Mouse (Mus musculus): ENCODE results near the gene Tnfsf13. TPM values are rescaled to one million over a fixed set of nuclear protein-coding genes. Genes with fewer than 3 reads are reported as not detected.

The Tnfsf13 gene
- total and polyA plus RNA-seq, 2 experiments from 2014 or later, result 0.57 TPM; not detected in 1

DNA sequence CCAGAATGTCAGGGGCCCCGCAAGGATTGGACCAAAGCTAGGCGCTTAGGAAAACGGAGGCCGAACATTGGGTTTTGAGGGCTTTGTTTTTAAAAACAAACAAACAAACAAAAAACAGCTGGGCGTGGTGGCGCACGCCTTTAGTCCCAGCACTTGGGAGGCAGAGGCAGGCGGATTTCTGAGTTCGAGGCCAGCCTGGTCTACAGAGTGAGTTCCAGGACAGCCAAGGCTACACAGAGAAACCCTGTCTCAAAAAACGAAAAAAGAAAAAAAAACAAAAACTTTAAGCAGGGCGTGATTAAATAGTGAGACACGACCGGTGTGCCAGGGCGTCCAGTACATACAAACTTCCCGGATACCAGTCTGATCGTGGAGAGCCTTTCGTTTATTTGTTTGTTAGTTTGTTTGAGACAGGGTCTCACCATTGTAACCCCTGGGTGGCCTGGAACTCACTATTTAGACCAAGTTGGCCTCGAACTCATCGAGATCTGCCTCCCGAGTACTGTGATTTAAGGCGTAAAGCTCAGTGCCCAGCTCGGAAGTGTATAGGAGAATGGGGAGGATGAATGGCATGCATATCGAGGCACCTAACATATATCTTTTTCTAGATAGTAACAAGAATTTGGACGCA is 3.3 kb downstream of the Tnfsf13 start:
- Histone ChIP-seq H3K4me1 (ENCODE audit: control insufficient read depth, insufficient read depth) (peaks cover 28% of the 10 kb centered on the region), H3K9me3 (replicated peaks; ENCODE audit: control insufficient read depth, low read length) (no peaks in the 10 kb centered on the region), H3K4me3 (ENCODE audit: low read depth, low read length) (peak overlapping the region; percentile 97), H3K4me2 (ENCODE audit: low read depth, low read length) (peak overlapping the region; percentile 93), H3K27me3 (ENCODE audit: control insufficient read depth, insufficient read depth, low read length) (no peaks in the 10 kb centered on the region), H3K27ac (ENCODE audit: low read depth) (peak overlapping the region; percentile 95), H3K9ac (replicated peaks; ENCODE audit: low read depth, low read length) (peak overlapping the region; percentile 85), H3K36me3 (replicated peaks; ENCODE audit: control insufficient read depth, insufficient read depth, low read length) (peaks cover 15% of the 10 kb centered on the region)
- TF ChIP-seq CTCF (IDR thresholded peaks at IDR 0.05; ENCODE audit: low read depth), result no peak
- TF ChIP-seq EP300 (IDR thresholded peaks at IDR 0.05; ENCODE audit: low read depth), result no peak
- WGBS, result 24% methylated on average over 24 of the region's 24 CpGs
- ATAC-seq (ENCODE audit: insufficient read depth, low read depth), result no peak
- no peak for DNase-seq (ENCODE audit: low spot score)

DNA sequence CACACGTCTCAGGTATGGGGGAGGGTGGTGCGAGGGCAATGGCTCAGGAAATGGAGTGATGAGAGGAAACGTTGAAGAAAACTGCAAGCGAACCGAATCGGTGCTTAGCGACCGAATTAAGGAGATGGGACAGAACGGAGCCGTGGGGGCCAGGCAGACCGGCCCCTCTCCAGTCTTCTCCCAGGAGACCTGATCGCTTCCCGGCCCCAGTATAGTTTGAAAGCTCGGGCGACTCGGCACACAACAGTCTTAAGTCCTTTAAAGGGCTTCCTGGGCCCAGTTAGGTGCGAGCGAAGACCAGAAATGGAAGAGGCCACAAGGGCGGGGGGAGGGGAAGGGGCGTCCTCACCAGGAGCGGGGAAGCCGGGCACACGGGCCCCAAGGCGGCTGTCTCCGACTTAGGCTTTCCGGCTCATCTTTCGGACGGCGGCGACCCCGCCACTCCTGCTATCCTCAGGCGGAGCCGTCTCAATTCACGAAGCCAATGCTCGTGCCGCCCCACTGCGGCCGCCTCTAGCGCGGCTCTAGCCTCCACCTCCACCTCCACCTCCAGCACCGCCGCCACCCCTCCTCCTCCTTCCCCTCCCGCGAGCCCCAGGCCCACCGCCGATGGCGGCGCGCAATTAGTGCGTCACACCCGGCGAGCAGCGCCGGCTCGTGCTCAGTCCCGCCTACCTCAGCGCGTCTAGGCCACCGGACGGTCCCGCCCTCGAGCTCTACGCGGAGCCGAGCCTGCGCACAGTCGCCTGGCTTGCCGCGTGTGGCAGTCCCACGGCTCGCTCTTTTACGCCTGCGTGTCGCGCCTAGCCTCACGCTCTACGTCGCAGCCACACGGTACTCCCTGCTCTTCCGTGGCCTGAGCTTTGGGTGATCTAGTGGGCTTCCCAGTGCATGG is 4.0 kb downstream of the Tnfsf13 start, which contains the start of gene Senp3:
Gene Senp3, minus strand, starts transcription at position 771 of the 895 bp plus-strand sequence.
- Histone ChIP-seq H3K4me2 (ENCODE audit: low read depth, low read length) (peak within 1 kb of the TSS; percentile 93), H3K27me3 (ENCODE audit: control insufficient read depth, insufficient read depth, low read length) (no peaks in the 10 kb centered on the region), H3K36me3 (replicated peaks; ENCODE audit: control insufficient read depth, insufficient read depth, low read length) (peaks cover 23% of the 10 kb centered on the region), H3K4me1 (ENCODE audit: control insufficient read depth, insufficient read depth) (peaks cover 25% of the 10 kb centered on the region), H3K27ac (ENCODE audit: low read depth) (peak within 1 kb of the TSS; percentile 95), H3K9ac (replicated peaks; ENCODE audit: low read depth, low read length) (peak within 1 kb of the TSS; percentile 85), H3K9me3 (replicated peaks; ENCODE audit: control insufficient read depth, low read length) (no peaks in the 10 kb centered on the region), H3K4me3 (ENCODE audit: low read depth, low read length) (peak within 1 kb of the TSS; percentile 97)
- 0% methylated on average over 68 of the region's 80 CpGs for WGBS
- TF ChIP-seq EP300 (IDR thresholded peaks at IDR 0.05; ENCODE audit: low read depth) (no peak), CTCF (IDR thresholded peaks at IDR 0.05; ENCODE audit: low read depth) (no peak)
- DNase-seq (ENCODE audit: low spot score) (peak; percentile 96), ATAC-seq (ENCODE audit: insufficient read depth, low read depth) (peak; percentile 95)

DNA sequence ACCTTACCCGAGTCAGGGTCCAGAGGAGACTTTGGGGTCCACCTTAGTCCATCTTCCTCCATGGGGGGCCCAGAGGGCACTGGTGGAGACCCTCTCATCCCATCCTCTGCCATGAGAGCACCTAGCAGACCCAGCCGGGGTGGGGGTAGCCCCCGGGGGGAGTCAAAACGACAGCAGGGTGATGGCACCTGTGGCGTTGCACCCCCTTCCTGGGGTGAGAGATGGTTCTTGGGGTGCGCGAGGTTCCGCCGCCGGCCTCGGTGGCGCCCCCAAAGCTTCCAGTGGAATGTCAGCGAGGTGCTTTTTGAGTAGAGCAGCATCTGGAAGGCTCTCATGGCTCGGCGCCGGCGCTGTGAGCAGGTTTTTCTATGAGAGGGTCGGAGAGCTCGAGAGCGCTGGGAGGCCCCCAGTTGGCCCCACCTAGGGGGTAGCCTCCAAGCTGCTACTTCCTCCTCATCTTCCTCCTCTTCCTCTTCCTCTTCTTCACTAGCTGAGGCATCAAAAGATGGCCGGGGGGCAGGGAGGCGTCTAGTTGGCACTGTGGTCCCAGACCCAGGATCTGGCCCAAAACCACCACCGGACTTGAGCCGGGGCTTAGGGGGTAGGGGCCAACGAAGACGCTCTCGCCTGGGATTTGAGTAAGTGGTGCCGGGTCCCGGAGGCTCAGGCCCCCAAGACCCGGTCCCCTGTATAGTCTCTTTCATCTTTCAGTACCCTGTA is 5.3 kb downstream of the Tnfsf13 start:
- H3K9ac ChIP-seq (replicated peaks; ENCODE audit: low read depth, low read length), result peak overlapping the region; percentile 85; the same call in 1 of the 2 replicates
- no peak overlapping the region for H3K27ac ChIP-seq (ENCODE audit: low read depth)
- H3K4me2 ChIP-seq (ENCODE audit: low read depth, low read length), result peak overlapping the region; percentile 93; the same call in 1 of the 2 replicates
- no peak for TF ChIP-seq CTCF (IDR thresholded peaks at IDR 0.05; ENCODE audit: low read depth)
- TF ChIP-seq EP300 (IDR thresholded peaks at IDR 0.05; ENCODE audit: low read depth), result no peak
- H3K4me1 ChIP-seq (ENCODE audit: control insufficient read depth, insufficient read depth), result peaks cover 13% of the 10 kb centered on the region
- no peak overlapping the region for H3K4me3 ChIP-seq (ENCODE audit: low read depth, low read length)
- no peak for ATAC-seq (ENCODE audit: insufficient read depth, low read depth)
- no peak for DNase-seq (ENCODE audit: low spot score)
- H3K36me3 ChIP-seq (replicated peaks; ENCODE audit: control insufficient read depth, insufficient read depth, low read length), result peaks cover 35% of the 10 kb centered on the region
- H3K27me3 ChIP-seq (ENCODE audit: control insufficient read depth, insufficient read depth, low read length), result no peaks in the 10 kb centered on the region
- WGBS, result 89% methylated on average over 30 of the region's 30 CpGs
- H3K9me3 ChIP-seq (replicated peaks; ENCODE audit: control insufficient read depth, low read length), result no peaks in the 10 kb centered on the region

DNA sequence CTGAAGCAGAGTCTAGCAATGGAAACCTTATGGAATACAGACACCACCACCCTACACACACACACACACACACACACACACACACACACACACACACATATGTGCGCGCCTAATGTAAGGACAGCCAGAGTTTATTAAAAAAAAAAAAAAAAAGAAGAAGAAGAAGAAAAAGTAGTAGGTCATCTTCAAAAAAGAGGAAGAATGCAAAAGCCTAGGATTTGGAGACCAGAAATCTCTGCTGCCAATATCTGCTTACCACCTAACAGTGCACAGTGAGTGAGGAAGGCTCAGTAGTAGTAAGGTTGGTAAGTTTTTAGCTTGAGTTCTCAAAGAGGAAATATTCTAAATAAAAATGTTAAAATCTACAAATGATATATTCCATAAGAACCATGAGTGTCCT is 6.4 kb downstream of the Tnfsf13 start:
- H3K36me3 ChIP-seq (replicated peaks; ENCODE audit: control insufficient read depth, insufficient read depth, low read length), result peaks cover 47% of the 10 kb centered on the region
- no peak overlapping the region for H3K4me3 ChIP-seq (ENCODE audit: low read depth, low read length)
- H3K27ac ChIP-seq (ENCODE audit: low read depth), result no peak overlapping the region
- no peak for ATAC-seq (ENCODE audit: insufficient read depth, low read depth)
- no peaks in the 10 kb centered on the region for H3K27me3 ChIP-seq (ENCODE audit: control insufficient read depth, insufficient read depth, low read length)
- H3K4me1 ChIP-seq (ENCODE audit: control insufficient read depth, insufficient read depth), result peaks cover 10% of the 10 kb centered on the region
- no peak overlapping the region for H3K4me2 ChIP-seq (ENCODE audit: low read depth, low read length)
- WGBS, result 100% methylated on average over 2 of the region's 2 CpGs
- DNase-seq (ENCODE audit: low spot score), result no peak
- H3K9me3 ChIP-seq (replicated peaks; ENCODE audit: control insufficient read depth, low read length), result no peaks in the 10 kb centered on the region
- no peak for TF ChIP-seq CTCF (IDR thresholded peaks at IDR 0.05; ENCODE audit: low read depth)
- no peak for TF ChIP-seq EP300 (IDR thresholded peaks at IDR 0.05; ENCODE audit: low read depth)
- H3K9ac ChIP-seq (replicated peaks; ENCODE audit: low read depth, low read length), result no peak overlapping the region

DNA sequence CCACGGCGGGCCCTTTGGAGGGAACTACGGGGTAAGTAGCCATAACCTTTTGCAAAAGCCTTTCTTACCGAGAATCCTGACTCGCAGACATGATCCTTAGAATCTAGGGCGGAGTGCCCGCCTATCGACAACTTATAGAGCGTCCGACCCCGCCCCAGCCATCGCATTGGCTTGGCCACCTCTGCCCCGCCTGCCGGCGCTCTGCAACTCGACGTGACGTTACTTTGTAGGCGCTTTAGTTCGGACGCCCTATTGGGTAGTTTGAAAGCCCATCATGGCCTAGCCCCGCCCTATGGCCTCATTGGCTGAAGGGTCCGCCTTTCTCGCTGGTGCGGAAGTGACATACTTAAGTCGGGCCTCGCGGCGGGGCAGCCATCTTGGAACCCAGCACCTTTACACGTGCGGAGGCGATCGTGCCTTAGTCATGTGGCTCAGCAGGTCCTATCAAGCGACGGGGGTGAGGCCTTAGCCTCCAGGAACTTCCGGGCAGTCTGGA is 13.3 kb downstream of the Tnfsf13 start, which contains the start of gene Eif4a1:
Gene Eif4a1, minus strand, starts transcription at position 213 of the 496 bp plus-strand sequence.
- DNase-seq (ENCODE audit: low spot score), result peak; percentile 99
- peak within 1 kb of the TSS; percentile 88 for H3K4me2 ChIP-seq (ENCODE audit: low read depth, low read length)
- H3K4me3 ChIP-seq (ENCODE audit: low read depth, low read length), result peak within 1 kb of the TSS; percentile 100
- under 1% methylated on average over 36 of the region's 36 CpGs for WGBS
- no peaks in the 10 kb centered on the region for H3K9me3 ChIP-seq (replicated peaks; ENCODE audit: control insufficient read depth, low read length)
- peaks cover 9% of the 10 kb centered on the region for H3K4me1 ChIP-seq (ENCODE audit: control insufficient read depth, insufficient read depth)
- peak within 1 kb of the TSS; percentile 100 for H3K9ac ChIP-seq (replicated peaks; ENCODE audit: low read depth, low read length)
- H3K27me3 ChIP-seq (ENCODE audit: control insufficient read depth, insufficient read depth, low read length), result no peaks in the 10 kb centered on the region
- peaks cover 73% of the 10 kb centered on the region for H3K36me3 ChIP-seq (replicated peaks; ENCODE audit: control insufficient read depth, insufficient read depth, low read length)
- peak within 1 kb of the TSS; percentile 100 for H3K27ac ChIP-seq (ENCODE audit: low read depth)
- peak; percentile 85 for TF ChIP-seq EP300 (IDR thresholded peaks at IDR 0.05; ENCODE audit: low read depth)
- TF ChIP-seq CTCF (IDR thresholded peaks at IDR 0.05; ENCODE audit: low read depth), result no peak
- peak; percentile 94 for ATAC-seq (ENCODE audit: insufficient read depth, low read depth)
